Mouse (Mus musculus) thymus, adult 2 months (tissue): ENCODE results near the gene Mfsd4a.

Source experiments
- CTCF ChIP-seq: fragments of 200-500 bp; IDR thresholded peaks from 2 replicates; pipeline ENCODE4 v1.5.1; 2012; ENCODE audit warnings: mild to moderate bottlenecking, control low read depth, low read length, moderate library complexity, borderline replicate concordance; ENCODE audit not compliant: control insufficient read depth, poor library complexity, insufficient read depth; ENCODE audit errors: extremely low read depth
- POLR2A ChIP-seq: fragments of 200-500 bp; IDR thresholded peaks from 2 replicates; pipeline ENCODE4 v1.6.1; 2012; ENCODE audit warnings: mild to moderate bottlenecking, low read length, control low read depth, moderate library complexity; ENCODE audit not compliant: control insufficient read depth, poor library complexity, insufficient read depth; ENCODE audit errors: extremely low read depth

DNA sequence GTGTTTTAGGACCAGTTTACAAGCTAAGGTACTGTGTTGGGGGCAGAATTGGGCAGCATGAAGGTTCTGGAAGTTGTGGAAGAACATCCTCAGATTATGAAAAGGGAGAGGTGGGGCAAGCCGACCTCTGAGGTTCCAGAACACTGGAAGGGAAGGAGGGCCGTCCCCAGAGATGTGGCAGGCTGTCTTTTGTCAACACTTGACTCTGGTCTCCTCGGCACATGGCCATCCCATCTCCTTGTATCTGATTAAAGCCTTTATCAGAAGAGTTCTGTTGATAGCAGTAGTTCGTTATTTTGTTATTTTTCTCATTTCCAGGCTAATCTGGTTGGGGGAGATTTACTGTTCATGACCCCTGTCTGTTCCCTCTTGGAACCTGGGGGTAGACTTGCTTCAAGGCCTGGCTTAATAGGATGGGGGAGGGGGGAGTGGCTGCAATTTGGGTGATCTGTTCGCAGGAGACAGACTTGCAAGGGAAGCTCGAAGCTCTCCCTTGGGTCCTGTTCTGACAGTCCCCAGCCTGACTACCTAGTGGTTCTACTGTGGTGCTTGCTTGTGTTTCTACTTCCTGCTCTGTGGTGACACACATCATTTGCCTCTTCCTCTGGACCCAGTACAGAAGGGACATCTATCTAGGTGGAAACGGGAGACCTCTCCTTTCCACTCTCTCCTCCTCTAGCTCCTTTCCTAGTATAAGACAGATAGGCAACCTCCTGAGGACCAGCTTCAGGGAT is 7.7 kb downstream of the Mfsd4a start:
- no peak for TF ChIP-seq CTCF
- TF ChIP-seq POLR2A, result no peak
